Mouse (Mus musculus): ENCODE results near the gene Fermt1.

GRCm38 (mm10) chr2:132860435-132860834 lies 85.3 kb downstream of the Fermt1 start:
- no peak for TF ChIP-seq CTCF (IDR thresholded peaks at IDR 0.05; ENCODE audit: borderline replicate concordance, control insufficient read depth, extremely low read depth, insufficient read depth, low read length, poor library complexity)
- no peak for TF ChIP-seq POLR2A (IDR thresholded peaks at IDR 0.05; ENCODE audit: control insufficient read depth, extremely low read depth, insufficient read depth, low read length, poor library complexity)

All from thymus, adult 2 months (tissue).